Mouse (Mus musculus) adrenal gland, postnatal 4 days (tissue): Measurements from ENCODE around the gene Isoc2a. TPM values are rescaled to one million over a fixed set of nuclear protein-coding genes. Genes with fewer than 3 reads are reported as not detected.

ENCODE experiments used
- DNase-seq, 2 experiments: peaks; one replicate each; pipeline ENCODE4 v3.0.0; 2021 to 2022; ENCODE audit warnings: low spot score in 2 of 2, mixed read lengths in 2 of 2
- total RNA-seq, 2 experiments: library from RNA; stranded (reverse); gene quantifications; 2 replicates each; pipeline ENCODE4 v1.2.3; 2021

The Isoc2a gene
- total RNA-seq, 2 experiments from 2014 or later = 22.6 to 22.8 TPM

DNA sequence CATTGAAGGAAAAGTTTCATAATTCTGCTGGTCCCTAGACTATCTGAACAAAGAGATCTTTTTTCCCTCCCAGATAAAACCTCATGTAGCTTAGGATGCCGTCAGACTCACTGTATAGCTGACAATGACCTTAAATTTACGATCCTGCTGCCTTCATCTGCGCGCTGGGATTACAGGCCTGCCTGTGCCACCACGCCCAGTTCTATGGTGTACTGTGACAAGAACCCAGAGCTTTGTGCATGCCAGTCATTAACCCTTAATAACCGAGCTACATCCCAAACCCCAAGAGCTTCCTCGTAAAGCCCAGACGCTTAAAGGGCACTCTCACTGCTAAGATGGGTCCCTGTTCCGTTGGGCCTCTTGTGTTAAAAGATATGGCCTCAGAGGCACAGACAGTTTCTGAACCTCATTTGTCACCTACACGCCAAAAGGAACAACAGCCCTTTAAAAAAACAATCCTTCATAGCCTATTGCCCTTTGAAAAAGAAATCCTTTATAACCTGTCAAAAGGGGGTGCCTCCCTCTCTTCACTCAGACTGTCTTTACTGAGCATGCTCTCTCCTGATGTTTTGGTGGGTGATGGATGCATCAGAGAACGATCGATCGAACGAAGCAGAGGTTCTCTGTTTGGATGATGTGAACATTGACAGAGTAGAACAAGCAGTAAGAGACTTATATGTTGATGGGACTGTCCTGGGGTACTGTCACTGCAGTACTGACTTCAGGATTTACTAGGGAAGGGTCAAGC, 38.9 kb downstream of the Isoc2a start:
- no peak for DNase-seq

DNA sequence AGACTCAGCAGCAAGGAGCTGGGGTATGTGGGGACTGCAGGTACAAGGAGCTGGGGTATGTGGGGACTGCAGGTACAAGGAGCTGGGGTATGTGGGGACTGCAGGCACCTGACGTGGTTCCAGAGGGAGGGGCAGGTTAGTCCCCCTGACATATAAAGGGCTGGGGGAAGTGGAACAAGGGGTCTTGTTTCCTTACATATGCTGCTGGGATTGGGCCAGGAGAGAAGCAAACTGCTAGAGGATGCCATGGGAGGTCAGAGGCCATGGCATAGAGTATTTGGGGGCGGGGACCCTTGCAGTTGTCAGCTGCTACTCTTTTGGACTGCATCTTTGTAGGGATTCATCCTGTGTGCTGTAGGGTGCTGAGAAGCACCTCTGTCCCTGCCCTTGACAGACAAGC, 40.5 kb downstream of the Isoc2a start:
- no peak for DNase-seq

DNA sequence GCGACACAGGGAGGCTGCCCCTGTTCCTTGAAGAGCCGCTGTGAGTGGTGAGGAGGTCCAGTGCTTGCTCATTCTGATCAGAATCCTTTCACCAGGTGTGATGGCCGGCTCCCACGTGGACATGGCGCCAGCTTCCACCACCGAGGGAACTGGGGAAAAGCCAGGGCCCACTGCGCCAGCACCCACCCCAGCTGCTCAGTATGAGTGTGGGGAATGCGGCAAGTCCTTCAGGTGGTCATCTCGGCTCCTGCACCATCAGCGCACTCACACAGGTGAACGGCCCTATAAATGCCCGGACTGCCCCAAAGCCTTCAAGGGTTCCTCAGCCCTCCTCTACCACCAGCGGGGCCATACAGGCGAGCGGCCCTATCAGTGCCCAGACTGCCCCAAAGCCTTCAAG, 41.7 kb downstream of the Isoc2a start:
- no peak for DNase-seq

DNA sequence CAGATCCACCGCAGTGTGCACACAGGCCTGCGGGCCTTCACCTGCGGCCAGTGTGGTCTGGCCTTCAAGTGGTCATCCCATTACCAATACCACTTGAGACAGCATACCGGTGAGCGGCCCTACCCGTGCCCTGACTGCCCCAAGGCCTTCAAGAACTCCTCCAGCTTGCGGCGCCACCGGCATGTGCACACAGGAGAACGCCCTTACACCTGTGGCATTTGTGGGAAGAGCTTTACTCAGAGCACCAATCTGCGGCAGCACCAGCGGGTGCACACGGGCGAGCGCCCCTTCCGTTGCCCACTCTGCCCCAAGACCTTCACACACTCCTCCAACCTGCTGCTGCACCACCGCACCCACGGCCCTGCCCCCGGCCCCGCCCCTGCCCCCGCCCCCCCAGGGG, 42.1 kb downstream of the Isoc2a start:
- DNase-seq = no peak

DNA sequence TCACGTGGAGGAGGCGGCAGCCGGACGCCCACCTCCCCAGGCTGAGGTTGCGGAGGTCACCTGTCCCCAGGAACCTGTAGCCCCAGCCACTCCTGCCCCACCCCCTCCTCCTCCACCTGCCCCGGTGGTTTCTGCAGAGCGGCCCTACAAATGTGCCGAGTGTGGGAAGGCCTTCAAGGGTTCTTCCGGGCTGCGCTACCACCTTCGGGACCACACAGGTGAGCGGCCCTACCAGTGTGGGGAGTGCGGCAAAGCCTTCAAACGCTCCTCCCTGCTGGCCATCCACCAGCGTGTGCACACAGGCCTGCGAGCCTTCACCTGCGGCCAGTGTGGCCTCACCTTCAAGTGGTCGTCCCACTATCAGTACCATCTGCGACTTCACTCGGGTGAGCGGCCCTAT, 43.0 kb downstream of the Isoc2a start:
- no peak for DNase-seq

DNA sequence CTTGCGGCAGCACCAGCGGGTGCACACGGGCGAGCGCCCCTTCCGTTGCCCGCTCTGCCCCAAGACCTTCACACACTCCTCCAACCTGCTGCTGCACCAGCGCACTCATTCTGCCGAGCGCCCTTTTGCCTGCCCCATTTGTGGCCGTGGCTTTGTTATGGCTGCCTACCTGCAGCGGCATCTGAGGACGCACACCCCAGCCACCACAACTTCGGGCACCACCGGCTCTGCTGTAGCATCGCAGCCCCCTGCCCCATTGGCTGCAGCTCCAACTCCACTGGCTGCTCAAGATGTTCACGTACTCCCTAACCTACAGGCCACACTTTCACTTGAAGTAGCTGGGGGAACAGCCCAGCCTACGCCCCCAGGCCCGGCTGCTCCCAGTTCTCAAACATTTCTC, 43.5 kb downstream of the Isoc2a start:
- no peak for DNase-seq

DNA sequence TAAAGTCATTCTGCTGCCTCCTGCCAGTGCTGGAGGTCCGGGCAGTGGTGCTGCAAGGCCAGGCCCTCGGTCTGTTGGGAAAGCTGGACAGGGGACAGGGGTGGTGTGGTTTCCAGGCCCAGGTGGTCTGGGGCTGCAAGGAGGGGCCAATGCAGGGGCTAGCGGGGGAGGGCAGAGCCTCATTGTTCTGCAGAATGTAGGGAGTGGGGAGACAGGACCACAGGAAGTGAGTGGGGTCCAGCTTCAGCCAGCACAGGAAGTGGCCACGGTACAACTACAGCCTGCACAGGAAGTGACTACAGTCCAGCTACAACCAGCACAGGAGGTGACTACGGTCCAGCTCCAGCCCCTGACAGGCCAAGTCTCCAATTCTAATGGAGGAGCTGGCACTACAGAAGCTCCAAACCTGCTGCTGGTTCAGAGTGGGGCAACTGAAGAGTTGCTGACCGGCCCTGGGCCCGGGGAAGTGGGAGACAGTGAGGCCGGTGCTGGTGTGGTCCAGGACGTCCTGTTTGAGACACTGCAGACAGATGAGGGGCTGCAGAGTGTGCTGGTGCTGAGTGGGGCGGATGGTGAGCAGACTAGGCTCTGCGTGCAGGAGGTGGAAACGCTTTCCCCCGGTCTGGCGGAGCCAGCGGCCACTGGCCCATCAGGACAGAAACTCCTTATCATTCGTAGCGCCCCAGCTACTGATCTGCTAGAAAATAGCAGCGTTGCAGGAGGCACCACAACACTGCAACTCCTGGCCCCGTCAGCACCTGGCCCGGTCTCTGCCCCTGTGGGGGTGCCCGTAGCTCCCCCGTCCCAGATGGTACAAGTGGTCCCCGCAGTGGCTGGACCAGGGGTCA, 44.2 kb downstream of the Isoc2a start:
- no peak for DNase-seq

DNA sequence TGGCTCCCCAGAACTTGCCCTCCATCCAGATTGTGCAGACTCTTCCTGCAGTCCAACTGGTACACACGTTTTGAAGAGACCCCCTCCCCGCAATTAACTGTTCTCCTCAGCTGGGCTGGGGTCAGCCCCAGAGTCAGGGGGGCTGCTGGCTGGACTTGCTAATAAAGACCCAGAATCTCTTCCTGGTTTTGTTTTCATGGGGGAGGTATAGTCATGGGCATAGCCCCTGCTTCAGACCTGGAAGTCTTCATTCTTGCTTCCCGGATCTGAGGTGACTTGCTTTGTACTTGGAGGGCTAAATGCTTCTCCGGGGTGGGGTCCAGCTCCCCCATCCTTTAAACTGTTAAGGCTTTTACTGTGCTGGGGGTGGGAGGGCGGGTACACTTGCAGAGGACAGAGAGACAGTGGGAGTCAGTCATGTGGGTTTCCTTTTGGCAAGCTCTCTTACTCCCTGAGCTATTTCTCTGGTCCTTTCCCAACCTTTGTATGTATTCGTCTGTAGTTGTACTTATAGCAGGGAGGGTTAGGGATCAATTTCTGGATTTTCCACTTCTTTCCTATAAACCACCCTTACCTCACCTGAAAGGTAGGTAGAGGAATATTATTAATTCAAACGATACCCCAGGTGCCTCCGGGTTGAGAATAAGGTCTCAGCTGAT, 45.0 kb downstream of the Isoc2a start, which contains the start of gene Nat14:
TSS of gene Nat14 (plus strand) at position 205 of the 659 bp plus-strand sequence.
- no peak for DNase-seq

DNA sequence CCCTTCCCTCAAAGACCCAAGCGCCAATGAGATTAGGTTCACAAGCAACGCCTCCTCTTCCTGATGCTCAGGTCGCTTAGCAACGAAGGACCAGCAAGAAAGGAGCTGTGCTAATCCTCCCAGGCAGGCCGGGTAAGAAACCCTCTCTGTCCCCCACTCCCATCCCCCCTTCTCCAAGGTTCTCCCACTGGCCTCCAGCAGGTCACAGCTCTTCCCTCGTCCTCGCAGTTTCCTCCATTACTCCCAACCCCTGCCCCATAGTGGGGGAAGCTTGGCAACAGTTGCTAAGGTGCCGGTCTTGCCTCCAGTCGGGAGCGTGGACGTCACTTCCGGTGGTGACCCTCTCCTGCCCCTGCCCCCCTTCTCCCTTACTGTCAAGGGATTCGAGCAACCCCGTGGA, 45.6 kb downstream of the Isoc2a start:
- peak in 1 of 2 experiments; percentile 49 for DNase-seq

DNA sequence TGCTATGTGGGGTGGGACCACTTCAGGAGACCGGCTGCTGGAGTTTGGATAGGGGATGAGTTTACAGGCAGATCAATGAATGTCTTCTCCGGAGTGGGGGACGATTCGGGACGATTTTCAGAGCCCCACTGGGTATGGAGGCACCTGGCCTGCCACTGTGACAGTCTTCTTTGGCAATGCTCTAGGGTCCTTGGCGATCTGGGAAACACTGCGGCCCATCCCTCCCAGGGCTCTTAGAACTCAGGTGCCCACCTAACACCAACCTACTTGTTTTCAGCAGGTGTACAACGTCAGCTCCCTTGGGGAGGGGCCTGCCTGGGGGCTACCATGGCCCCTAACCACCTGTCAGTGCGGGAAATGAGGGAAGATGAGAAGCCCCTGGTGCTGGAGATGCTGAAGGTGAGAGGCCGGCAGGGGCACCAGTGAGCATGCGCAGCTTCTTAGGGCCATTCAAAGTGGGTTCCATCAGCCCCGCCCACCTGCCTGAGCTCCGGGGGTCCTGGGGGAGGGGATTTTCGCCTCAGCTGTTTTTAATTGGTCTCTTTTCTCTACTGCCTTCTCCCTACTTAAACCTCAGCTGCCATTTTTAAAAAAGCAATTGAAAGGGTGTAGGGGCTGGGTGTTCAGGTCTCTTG, 46.1 kb downstream of the Isoc2a start:
- DNase-seq = no peak

DNA sequence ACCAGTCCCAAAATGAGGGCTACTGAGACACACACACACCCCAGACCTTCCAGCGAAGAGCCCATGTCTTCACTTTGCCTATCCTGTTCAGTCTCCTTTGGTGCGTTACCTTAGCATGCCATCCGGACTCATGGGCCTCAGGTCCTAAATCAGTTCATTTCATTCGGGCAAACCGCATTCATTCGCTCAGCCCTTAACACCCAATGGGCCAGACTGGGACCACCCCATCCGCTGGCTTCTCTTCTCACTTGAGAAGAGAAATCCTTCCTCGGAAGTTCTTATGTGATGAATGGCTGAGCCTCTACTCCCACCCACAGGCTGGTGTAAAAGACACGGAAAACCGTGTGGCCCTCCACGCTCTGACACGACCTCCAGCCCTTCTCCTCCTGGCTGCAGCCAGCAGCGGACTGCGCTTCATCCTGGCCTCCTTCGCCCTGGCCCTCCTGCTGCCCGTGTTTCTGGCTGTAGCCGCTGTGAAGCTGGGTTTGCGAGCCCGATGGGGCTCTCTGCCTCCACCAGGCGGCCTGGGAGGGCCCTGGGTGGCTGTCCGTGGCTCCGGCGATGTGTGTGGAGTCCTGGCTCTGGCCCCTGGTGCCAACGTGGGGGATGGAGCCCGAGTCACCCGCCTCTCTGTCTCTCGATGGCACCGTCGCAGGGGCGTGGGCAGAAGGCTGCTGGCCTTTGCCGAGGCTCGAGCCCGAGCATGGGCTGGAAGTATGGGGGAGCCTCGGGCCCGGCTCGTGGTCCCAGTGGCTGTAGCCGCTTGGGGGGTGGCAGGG, 46.8 kb downstream of the Isoc2a start:
- no peak for DNase-seq

DNA sequence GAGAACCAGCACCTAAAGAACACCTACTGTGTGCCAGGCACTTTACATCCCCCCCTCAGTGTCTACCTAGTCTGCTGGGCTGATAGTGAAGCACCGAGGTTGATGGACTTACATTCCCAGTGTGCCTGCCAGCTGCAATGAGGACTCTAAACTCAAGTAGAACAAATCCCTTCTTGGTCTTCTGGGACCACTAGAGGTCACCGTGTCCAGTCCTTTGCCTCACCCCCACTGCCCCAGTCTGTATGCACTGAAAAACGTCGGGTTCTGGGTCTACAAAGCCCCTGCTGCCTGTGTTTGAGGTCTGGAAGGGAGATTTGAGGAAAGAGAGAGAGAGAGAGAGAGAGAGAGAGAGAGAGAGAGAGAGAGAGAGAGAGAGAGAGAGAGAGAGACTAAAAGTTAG, 47.5 kb downstream of the Isoc2a start:
- no peak for DNase-seq

DNA sequence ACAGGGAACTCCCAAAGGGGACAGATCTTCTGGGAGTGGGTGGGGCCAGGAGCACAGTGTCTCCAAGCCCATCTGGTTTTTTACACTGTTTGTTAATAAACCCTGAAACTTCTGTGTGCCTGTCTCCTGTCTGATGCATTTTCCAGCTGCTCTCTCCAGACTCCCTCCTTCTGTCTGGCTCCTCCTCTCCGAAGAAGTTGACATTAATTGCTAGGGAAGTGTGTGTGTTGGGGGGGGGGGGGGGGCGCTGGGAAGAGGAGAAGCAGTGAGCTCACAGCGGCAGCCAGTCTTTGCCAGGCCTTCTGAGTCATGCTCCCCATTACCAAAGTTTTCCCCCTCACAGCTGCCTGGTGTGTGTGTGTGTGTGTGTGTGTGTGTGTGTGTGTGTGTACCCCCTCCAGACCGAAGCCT, 47.9 kb downstream of the Isoc2a start:
- DNase-seq = no peak

DNA sequence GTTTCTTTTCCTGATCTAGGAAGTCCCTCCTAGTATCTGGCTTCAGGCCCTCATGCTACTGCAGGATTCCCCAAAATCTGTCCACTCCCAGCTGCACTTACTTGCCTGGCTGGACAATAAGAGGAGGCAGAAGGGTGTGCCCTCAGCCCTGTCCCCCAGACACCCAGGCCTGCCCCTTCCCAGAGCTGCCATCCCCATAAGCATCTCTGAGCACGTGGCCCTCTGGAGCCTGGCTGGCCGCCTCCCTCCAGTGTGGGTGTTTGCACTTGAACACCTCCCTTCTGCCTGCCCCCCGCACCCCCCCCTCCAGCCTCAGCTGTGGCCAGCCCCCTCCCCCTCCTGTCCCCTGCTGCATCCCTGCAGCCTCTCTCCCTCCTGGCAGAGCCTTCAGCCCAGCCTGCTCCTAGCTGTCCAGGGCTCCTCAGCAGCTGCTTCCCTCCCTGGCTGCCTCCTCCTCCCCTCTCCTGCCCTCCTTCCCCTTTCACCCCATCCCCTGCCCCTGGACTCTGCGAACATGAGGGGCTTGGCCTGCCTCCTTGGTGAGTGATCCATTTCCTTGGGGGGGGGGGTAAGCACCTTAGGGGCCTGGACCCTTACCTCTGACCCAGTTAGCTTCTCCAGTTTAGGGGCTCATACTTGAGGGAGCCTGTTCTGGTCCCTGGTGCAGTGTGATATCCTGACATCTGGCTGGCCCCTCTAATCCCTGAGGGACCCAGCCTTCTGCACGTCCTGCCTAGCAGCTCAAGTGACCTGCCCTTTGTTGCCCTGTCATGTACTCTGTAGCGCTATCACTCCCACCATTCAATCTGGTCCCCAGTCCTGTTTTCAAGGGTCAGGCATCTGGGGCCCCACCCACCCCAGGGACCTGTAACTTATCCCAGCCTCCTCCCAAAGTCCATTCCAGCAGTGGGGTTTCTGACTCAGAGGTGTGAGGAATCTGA, 48.8 kb downstream of the Isoc2a start, which contains the start of gene Ssc5d:
TSS of gene Ssc5d (plus strand) at position 345 of the 941 bp plus-strand sequence.
- no peak for DNase-seq

DNA sequence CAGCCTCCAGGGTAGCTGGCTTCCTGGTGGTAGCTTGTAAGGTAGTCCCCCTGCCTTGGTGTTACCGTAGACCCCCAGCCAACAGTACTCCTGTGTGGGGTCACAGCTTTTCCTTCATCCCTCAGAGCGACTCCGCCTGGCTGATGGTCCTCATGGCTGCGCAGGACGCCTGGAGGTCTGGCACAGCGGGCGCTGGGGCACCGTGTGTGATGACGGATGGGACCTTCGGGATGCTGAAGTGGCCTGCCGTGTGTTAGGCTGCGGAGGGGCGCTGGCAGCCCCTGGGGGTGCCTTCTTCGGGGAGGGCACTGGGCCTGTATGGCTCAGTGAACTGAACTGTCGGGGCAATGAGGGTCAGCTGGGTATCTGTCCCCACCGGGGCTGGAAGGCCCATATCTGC, 49.9 kb downstream of the Isoc2a start:
- no peak for DNase-seq

DNA sequence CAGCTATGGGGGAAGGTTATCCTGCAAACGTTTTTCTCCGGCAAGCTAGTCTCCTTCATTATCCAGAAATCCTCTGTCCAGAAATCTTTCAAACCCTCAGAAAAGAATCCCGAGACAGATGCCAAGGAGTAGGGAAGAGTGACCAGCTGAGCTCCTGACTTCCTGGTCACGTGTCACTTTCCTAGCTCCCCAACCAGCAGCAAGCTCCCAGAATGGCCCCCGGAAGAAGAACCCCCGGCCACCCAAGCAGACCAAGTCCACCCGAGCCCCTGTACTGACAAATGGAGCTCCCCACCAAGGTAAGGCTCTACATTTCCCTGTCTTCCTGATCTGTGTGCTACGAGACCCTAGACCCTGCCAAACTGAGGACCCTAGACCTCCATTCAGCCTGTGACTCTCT, 50.8 kb downstream of the Isoc2a start:
- no peak for DNase-seq

DNA sequence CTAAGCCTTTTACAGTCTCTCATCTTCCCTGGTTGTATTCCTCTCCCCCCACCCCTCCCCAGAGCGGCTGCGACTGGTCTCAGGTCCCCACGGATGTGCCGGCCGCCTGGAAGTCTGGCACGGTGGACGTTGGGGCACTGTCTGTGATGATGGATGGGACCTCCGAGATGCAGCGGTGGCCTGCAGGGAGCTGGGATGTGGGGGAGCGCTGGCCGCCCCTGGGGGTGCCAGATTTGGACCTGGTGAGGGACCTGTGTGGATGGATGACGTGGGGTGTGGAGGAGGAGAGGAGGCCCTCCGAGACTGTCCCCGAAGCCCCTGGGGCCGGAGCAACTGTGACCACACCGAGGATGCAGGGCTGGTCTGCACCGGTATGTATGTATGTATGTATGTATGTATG, 51.4 kb downstream of the Isoc2a start:
- no peak for DNase-seq

DNA sequence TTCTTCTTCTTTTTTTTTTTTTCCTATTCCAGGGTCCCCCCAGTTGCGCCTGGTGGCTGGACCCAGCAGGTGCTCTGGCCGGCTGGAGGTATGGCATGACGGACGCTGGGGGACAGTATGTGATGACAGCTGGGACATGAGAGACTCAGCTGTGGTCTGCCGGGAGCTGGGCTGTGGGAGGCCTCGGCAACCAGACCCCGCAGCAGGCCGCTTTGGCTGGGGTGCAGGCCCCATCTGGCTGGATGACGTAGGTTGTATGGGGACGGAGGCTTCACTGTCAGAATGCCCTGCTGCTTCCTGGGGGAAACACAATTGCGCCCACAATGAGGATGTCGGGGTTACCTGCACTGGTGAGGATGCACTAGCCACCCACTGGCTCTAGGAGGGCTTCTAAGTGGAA, 56.1 kb downstream of the Isoc2a start:
- DNase-seq = no peak

DNA sequence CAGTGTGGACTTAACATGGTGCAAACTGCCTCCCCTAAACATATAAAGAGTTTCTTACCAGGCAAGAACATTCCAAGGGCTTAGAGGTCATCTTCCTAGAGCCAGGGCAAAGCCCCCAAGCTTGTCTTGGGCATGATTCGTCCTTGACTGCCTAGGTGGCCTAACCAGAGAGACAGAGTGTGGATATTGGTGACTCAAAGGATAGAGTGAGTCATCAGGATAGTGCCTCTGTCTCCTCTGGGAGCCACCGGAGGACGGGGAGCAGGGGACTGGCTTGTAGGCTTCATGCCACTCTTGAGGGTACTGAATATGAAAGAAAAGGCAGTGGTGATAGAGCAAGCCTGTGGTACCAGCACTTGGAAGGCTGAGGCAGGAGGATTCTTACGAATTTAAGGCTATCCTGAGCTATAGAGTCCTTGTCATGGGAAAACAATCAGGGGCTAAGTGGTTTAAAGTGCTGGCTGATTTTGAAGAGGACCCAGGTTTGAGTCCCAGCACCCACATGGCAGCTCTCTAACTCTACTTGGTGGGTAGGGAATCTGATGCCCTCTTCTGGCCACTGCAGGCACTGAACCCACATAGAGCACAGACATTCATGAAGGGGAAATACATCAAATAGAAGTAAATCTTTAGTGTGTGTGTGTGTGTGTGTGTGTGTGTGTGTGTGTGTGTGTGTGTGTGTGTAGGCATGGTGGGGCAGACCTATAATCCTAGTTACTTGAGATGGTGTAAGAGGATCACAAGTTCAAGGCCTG, 57.4 kb downstream of the Isoc2a start:
- no peak for DNase-seq
